Mouse (Mus musculus) E14TG2a.4 (cell line): Measurements from ENCODE around the gene Ciita.

Experiments
- CTCF ChIP-seq: conservative IDR thresholded peaks from 2 replicates; pipeline ENCODE4 v1.5.1; 2014; ENCODE audit warnings: low read length
- NANOG ChIP-seq: IDR thresholded peaks from 2 replicates; pipeline ENCODE4 v1.6.1; 2014; ENCODE audit warnings: borderline replicate concordance, low read length, mixed read lengths

GRCm38 (mm10) chr16:10468201-10468600, 11.7 kb upstream of the Ciita start:
- no peak for TF ChIP-seq CTCF
- TF ChIP-seq NANOG, result no peak
